Mouse (Mus musculus) heart, adult 2 months (tissue): ENCODE data around the gene Rb1. TPM values are rescaled to one million over a fixed set of nuclear protein-coding genes. Genes with fewer than 3 reads are reported as not detected.

Experiments used
- DNase-seq, 2 experiments: peaks; one replicate each; pipeline ENCODE4 v3.0.0; 2021
- H3K27ac ChIP-seq: fragments of 200-600 bp; 2 replicates; pipeline ENCODE4 v1.8.1; 2022
- H3K27me3 ChIP-seq: fragments of 200-500 bp; 2 replicates; pipeline ENCODE4 v1.6.1; 2012; ENCODE audit warnings: mild to moderate bottlenecking, low read length, inconsistent platforms, mixed read lengths; ENCODE audit not compliant: control insufficient read depth, insufficient read depth
- H3K36me3 ChIP-seq: fragments of 200-500 bp; 2 replicates; pipeline ENCODE4 v1.6.1; 2012; ENCODE audit warnings: low read length, inconsistent platforms; ENCODE audit not compliant: control insufficient read depth, insufficient read depth
- H3K4me1 ChIP-seq: fragments of 200-500 bp; 2 replicates; pipeline ENCODE4 v1.6.1; 2011; ENCODE audit warnings: low read length; ENCODE audit not compliant: control insufficient read depth, insufficient read depth
- H3K4me3 ChIP-seq: fragments of 200-600 bp; 2 replicates; pipeline ENCODE4 v1.8.1; 2022
- H3K79me2 ChIP-seq: fragments of 200-500 bp; replicated peaks from 2 replicates; pipeline ENCODE4 v1.6.1; 2012; ENCODE audit warnings: mild to moderate bottlenecking, inconsistent platforms, low read length, moderate library complexity, mixed read lengths; ENCODE audit not compliant: control insufficient read depth, insufficient read depth
- H3K9ac ChIP-seq: fragments of 200-500 bp; 2 replicates; pipeline ENCODE4 v1.6.1; 2012; ENCODE audit warnings: low read depth, mild to moderate bottlenecking, control low read depth, inconsistent platforms, low read length, mixed read lengths
- CTCF ChIP-seq: fragments of 200-600 bp; IDR thresholded peaks from 2 replicates; pipeline ENCODE4 v1.8.1; 2022; ENCODE audit warnings: antibody characterized with exemption, mild to moderate bottlenecking, moderate library complexity
- EP300 ChIP-seq: fragments of 200-500 bp; IDR thresholded peaks from 2 replicates; pipeline ENCODE4 v1.6.1; 2011; ENCODE audit warnings: low read depth, low read length, control low read depth; ENCODE audit not compliant: insufficient read depth
- POLR2A ChIP-seq: fragments of 200-500 bp; IDR thresholded peaks from 2 replicates; pipeline ENCODE4 v1.6.1; 2011; ENCODE audit warnings: mild to moderate bottlenecking, low read depth, low read length, control low read depth; ENCODE audit not compliant: insufficient read depth
- WGBS: fragments of 180-500 bp; shearing (Covaris S2); methylation state at CpG from one replicate; pipeline ENCODE4 v1.1.7; 2018; 5-methylcytosine and 5-hydroxymethylcytosine counted together
- intact Hi-C: fragments of 180-260 bp; cut with DNase I; formaldehyde crosslinking; loops from one replicate; pipeline ENCODE4 v1.15.1; 2025
- polyA plus RNA-seq: library from polyadenylated mRNA; depleted of rRNA; stranded (reverse); fragments of >200 nt; gene quantifications from 2 replicates; pipeline ENCODE4 v1.2.3, GENCODE M21; 2012
- total RNA-seq, 2 experiments: library from RNA; stranded (reverse); gene quantifications; 2 replicates each; pipeline ENCODE4 v1.2.3; 2021

Gene Rb1
- total and polyA plus RNA-seq, 3 experiments, result 5.1 to 19.2 (median 18.2) TPM

DNA sequence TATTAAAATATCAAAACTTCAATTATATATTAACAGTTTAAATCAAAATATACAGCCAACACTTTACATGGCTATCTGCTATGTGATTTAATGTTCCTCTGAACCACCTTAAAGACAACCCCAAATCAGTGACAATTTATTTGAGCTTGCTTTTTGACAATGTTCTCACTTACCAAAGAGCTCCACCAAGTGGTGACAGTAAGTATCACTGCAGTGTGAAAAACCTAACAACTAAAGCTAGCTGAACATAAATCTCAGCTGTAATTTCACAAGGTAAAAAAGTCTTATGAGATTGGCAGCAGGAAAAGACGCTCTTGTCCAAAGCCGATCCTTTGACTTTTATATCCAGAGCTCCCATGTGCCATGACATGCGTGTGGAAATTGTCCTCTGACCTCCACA lies 22.4 kb downstream of the Rb1 start:
- Histone ChIP-seq H3K4me1 (no peaks in the 10 kb centered on the region; the same call in 1 of the 2 replicates), H3K9ac (no peak overlapping the region), H3K27ac (no peak overlapping the region), H3K79me2 (peaks cover 1% of the 10 kb centered on the region; the same call in 1 of the 2 replicates), H3K4me3 (no peak overlapping the region), H3K27me3 (no peaks in the 10 kb centered on the region), H3K36me3 (no peaks in the 10 kb centered on the region; the same call in 1 of the 2 replicates)
- DNase-seq, result peak in 1 of 2 experiments; percentile 11
- WGBS, result 28% methylated on average over 3 of the region's 3 CpGs
- intact Hi-C loops, result loop anchor here (1.0 to 5.0 kb wide), 2 partner anchors 66 to 197 kb away; partner anchors contain the start of gene Lpar6
- TF ChIP-seq POLR2A, result no peak
- peak; percentile 96 for TF ChIP-seq CTCF
- no peak for TF ChIP-seq EP300

DNA sequence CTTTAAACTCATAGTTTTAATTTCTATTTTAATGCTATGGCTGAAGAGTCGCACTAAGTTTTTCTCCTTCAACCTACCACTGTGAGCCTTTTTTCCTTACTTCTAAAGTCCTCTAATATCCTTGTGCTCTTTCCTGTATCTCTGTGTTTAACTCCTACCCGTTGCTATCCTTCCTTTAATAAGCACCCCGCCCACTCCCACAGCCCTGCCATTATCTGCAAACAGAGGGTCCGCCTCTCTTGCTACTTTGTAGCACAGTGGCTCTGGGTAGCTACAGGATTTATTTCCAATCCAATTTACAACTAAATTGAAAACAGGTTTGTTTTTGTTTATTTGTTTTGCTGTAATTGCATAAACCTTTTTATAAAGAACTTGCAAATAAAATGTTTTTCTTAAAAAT lies 23.8 kb downstream of the Rb1 start:
- WGBS, result 65% methylated on average over 4 of the region's 4 CpGs
- Histone ChIP-seq H3K4me3 (no peak overlapping the region), H3K9ac (no peak overlapping the region), H3K27me3 (no peaks in the 10 kb centered on the region), H3K79me2 (peaks cover 1% of the 10 kb centered on the region; the same call in 1 of the 2 replicates), H3K36me3 (no peaks in the 10 kb centered on the region), H3K27ac (no peak overlapping the region), H3K4me1 (no peaks in the 10 kb centered on the region; the same call in 1 of the 2 replicates)
- TF ChIP-seq EP300, result no peak
- TF ChIP-seq POLR2A, result no peak
- TF ChIP-seq CTCF, result no peak
- intact Hi-C loops, result loop anchor here (5.0 kb wide), 1 partner anchor 65 kb away; the partner anchor contains the start of gene Lpar6
- DNase-seq, result no peak

DNA sequence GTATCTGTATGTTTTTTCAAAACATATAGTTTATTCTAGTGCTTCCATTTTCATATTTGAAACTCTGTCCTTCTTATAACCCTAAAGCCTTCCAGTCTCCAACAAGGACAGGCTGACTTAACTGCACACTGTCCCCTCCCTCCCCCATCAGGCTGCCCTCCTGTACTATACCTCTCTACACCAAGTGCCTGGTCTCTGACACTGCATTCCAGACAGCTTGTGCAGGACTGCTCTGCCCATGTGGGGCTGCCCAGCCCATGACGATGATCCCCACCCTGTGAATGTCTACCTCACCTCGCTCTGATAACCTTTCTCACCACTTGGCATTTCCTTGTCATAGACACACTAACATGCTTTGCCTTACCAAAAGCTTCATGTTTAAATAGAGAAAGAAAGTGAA lies 30.1 kb downstream of the Rb1 start:
- no peak overlapping the region for H3K27ac ChIP-seq
- WGBS, result 66% methylated on average over 2 of the region's 2 CpGs
- TF ChIP-seq EP300, result no peak
- TF ChIP-seq CTCF, result no peak
- no peak for TF ChIP-seq POLR2A
- H3K9ac ChIP-seq, result no peak overlapping the region
- intact Hi-C loops, result no loop called here
- no peaks in the 10 kb centered on the region for H3K27me3 ChIP-seq
- H3K79me2 ChIP-seq, result 0 out of 2 replicates have a peak, but pooled peaks cover 1% of the 10 kb centered on the region
- peaks cover 2% of the 10 kb centered on the region for H3K36me3 ChIP-seq
- H3K4me1 ChIP-seq, result no peaks in the 10 kb centered on the region
- no peak overlapping the region for H3K4me3 ChIP-seq
- no peak for DNase-seq

DNA sequence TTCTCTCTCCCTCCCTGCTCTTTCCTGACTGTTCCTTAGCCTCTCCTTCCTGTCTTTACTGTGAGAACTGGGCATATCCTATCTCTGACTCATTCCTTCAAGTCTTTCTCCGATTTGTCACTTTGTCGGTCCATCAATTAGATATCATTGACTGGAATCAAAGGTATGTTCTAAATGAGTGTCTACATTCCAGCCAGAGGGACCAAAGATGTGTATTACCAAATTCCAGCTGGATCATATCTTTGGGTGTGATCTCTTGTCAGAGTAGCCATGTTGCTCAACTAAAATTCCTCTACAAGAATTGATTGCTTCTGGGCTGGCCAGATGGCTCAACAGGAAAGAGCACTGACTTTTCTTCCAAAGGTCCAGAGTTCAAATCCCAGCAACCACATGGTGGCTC lies 32.0 kb downstream of the Rb1 start:
- Histone ChIP-seq H3K36me3 (peaks cover 2% of the 10 kb centered on the region), H3K27me3 (no peaks in the 10 kb centered on the region), H3K4me1 (no peaks in the 10 kb centered on the region), H3K9ac (no peak overlapping the region), H3K79me2 (no peaks in the 10 kb centered on the region), H3K4me3 (no peak overlapping the region), H3K27ac (no peak overlapping the region)
- intact Hi-C loops, result no loop called here
- DNase-seq, result no peak
- TF ChIP-seq EP300 (no peak), CTCF (no peak), POLR2A (no peak)
- WGBS, result 56% methylated on average over 2 of the region's 2 CpGs

DNA sequence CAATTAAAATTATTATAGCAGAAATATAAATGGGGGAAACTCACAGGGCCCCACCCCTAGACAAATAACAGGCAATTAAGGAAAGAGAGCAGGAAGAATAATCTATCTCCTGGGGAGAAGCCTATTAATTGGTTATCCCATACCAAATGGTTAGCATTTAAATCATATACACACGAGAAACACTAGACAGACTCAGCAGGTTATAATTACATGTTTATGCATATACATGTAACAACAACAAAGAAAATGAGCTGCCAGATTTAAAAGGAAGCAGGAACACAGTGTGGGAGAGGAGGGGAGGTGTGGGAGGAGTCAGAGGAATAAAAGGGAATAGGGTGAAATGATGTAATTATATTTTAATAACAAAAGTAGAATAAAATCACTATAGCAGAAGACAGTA lies 33.2 kb downstream of the Rb1 start:
- no peak overlapping the region for H3K9ac ChIP-seq
- TF ChIP-seq CTCF (no peak), POLR2A (no peak), EP300 (no peak)
- H3K27ac ChIP-seq, result no peak overlapping the region
- DNase-seq, result no peak
- H3K36me3 ChIP-seq, result peaks cover 2% of the 10 kb centered on the region
- H3K27me3 ChIP-seq, result no peaks in the 10 kb centered on the region
- 59% methylated on average over 1 of the region's 1 CpGs for WGBS
- H3K4me1 ChIP-seq, result no peaks in the 10 kb centered on the region
- intact Hi-C loops, result no loop called here
- H3K79me2 ChIP-seq, result no peaks in the 10 kb centered on the region
- no peak overlapping the region for H3K4me3 ChIP-seq

DNA sequence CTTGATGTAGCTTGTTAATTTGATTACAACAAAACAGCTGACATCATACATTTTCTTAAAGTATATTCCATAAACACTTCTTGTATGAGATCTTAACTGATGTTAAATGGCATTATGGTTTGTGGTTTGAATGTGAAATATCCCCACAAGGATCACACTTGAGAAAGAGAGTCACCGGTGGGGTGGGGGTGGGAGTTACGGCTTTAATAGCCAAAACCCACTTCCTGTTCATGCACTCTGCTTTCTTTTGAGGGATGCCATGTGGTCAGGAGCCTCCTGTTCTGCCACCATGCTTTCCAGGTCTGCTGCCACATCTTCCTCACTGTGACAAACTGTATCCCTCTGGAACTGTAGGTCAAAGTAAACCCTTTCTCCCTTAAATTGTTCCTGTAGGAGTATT lies 35.7 kb downstream of the Rb1 start:
- 94% methylated on average over 2 of the region's 2 CpGs for whole genome bisulfite sequencing
- no peak overlapping the region for H3K4me3 ChIP-seq
- intact Hi-C loops, result no loop called here
- DNase-seq, result no peak
- no peak for TF ChIP-seq EP300
- TF ChIP-seq POLR2A, result no peak
- no peak for TF ChIP-seq CTCF
- H3K9ac ChIP-seq, result no peak overlapping the region
- H3K79me2 ChIP-seq, result no peaks in the 10 kb centered on the region
- H3K27me3 ChIP-seq, result no peaks in the 10 kb centered on the region
- H3K36me3 ChIP-seq, result peaks cover 2% of the 10 kb centered on the region
- no peaks in the 10 kb centered on the region for H3K4me1 ChIP-seq
- no peak overlapping the region for H3K27ac ChIP-seq
